Mouse (Mus musculus): ENCODE measurements around the gene Nomo1. TPM values are rescaled to one million over a fixed set of nuclear protein-coding genes. Genes with fewer than 3 reads are reported as not detected.

Nomo1 gene
- total RNA-seq, 1 experiment from 2014 or later = 17.8 TPM

DNA sequence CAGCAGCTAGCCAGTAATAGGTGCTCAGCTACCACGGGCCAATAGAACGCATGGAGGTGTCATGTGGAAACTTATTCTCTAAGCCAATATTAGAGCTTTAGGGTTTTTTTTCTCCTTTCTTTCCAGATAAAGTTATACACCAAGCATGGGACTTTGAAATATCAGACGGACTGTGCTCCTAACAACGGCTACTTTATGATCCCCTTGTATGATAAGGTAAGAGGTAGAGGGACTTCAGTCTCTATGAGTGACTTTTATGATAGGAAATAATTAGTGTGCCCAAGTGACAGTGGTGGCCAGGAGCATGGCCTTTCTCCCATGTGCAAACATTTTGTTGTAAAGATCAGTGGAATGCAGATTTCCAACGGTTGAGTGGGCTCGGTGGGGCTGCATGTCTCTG is 3.9 kb downstream of the Nomo1 start:
- ATAC-seq (replicated peaks; ENCODE audit: insufficient number of reproducible peaks, low FRiP score, low TSS enrichment, poor library complexity, severe bottlenecking) = no peak

DNA sequence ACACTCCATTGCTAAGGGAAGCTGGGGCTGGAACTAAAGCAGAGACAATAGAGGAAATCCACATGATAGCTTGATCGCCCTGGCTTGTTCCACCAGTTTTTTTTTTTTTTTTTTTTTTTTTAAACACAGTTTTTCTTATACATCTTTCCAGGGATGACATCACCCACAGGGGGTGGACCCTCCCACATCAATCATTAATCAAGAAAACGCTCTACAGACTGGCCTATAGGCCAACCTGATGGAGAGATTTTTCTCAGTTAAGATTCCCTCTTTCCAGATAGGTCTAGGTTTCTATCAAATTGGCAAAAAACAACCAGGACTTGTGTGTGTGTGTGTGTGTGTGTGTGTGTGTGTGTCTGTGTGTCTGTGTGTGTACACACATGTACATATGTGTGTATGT is 6.4 kb downstream of the Nomo1 start:
- no peak for ATAC-seq (replicated peaks; ENCODE audit: insufficient number of reproducible peaks, low FRiP score, low TSS enrichment, poor library complexity, severe bottlenecking)

DNA sequence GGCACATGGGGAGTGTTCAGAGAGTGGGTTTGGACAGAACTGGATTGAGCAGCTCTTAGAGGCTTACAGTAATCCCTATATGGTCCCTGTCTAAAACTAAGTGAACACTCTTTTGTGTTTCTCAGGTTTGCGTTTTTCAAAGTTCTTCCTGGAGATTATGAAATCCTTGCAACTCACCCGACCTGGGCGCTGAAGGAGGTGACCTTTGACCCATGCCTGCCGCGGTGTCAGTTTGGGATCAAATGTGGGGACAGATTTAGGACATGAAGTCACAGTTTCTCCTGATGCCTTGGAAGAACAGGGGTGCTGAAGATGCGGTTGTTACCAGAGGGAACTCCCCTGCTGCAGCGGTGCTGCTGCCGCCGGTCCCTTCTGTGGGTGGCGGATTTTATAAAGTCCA is 10.6 kb downstream of the Nomo1 start:
- no peak for ATAC-seq (replicated peaks; ENCODE audit: insufficient number of reproducible peaks, low FRiP score, low TSS enrichment, poor library complexity, severe bottlenecking)

DNA sequence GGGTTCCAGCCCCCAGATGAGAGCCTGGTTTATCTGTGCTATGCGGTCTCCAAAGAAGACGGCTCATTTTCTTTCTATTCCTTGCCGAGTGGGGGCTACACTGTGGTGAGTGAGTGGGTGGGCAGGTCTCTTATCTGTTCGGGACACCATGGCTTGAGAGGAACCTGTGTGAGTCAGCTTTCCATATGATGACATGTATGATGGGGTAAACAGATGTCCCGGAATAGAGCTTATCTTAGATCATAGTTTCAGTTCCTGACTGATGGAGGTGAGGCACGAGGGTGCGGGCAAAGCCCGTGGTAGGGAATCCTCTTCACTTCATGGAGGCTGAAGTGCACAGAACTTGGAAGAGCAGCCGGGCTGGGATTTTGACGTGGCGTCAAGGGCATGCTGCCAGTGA is 12.4 kb downstream of the Nomo1 start:
- no peak for ATAC-seq (replicated peaks; ENCODE audit: insufficient number of reproducible peaks, low FRiP score, low TSS enrichment, poor library complexity, severe bottlenecking)

DNA sequence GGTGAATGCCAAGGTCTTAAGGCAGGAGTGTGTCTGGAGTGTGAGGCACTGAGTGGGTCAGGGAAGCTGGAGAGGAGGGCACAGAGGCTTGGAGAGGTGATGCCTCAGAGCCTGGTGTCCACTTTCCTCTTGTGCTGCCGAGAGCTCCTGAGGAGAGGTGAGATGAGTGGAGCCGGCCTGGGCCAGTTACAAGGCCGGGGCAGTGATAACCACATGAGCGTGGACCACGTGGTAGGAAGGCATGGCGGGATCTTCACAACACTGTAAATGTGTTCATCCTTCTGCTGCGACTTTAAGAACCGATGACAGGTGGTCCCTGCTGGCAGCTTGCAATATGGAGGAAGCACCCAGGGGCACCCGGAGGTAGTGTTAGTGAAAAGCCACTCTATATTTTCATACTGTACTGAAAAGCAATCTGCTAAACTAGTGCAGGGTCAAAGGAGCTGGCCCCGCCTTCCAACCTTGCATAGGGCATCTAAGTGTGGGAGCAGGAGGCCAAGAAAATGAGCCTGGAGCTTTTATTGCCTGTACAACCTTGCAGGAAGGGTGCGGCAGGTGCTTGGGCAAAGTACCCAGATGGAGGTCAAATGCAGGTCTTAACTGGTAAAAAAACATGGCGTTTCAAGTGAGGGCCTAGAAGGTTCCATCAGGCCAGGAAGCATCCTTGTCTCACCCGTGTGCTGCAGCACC is 14.5 kb downstream of the Nomo1 start:
- no peak for ATAC-seq (replicated peaks; ENCODE audit: insufficient number of reproducible peaks, low FRiP score, low TSS enrichment, poor library complexity, severe bottlenecking)

DNA sequence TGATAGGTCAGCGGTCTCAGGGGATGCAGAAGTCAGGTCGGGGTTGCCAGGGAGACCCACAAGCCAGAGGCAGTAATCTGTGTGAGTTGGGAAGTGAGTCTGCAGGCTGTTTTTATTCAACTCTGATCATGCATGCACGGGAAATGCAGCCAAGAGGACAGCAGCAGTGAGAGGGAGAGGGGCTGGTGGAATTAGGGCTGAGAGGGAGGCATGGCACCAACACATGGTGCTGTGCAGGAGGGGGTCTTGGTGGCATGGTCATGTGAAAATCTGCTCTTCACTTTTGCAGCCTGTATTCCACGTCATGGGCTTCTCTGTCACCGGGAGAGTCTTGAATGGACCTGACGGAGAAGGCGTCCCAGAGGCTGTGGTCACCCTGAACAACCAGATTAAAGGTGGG is 16.5 kb downstream of the Nomo1 start:
- ATAC-seq (replicated peaks; ENCODE audit: insufficient number of reproducible peaks, low FRiP score, low TSS enrichment, poor library complexity, severe bottlenecking) = no peak

DNA sequence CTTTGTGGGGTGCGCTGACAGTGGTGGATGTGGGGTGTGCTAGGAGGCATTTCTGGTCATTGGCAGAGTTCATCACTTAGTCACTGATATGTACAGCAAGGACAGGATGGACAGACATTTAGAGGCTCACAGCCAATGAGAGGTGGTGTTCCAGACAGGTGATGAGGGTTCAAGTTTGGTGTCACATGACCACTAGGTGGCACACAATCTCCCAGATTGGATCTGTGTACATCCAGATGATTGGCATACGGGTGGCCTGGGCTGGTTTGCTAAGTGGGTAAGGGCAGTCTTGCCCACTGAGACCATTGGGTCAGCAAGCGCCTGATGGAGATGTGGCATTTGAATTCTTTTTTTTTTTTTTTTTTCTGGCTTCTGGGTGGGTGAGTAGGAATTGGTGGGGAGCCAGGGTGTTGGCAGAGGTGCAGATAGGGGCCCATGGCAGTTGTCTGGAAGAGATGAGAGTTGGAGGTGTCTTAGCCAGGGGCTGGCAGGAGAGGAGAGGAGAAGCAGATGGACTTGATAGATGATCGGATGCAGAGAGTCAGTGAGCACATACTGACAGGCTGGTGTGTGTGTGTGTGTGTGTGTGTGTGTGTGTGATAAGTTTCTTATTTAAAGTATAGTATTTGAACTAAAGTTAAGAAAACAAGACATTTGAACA is 18.8 kb downstream of the Nomo1 start:
- ATAC-seq (replicated peaks; ENCODE audit: insufficient number of reproducible peaks, low FRiP score, low TSS enrichment, poor library complexity, severe bottlenecking) = no peak

DNA sequence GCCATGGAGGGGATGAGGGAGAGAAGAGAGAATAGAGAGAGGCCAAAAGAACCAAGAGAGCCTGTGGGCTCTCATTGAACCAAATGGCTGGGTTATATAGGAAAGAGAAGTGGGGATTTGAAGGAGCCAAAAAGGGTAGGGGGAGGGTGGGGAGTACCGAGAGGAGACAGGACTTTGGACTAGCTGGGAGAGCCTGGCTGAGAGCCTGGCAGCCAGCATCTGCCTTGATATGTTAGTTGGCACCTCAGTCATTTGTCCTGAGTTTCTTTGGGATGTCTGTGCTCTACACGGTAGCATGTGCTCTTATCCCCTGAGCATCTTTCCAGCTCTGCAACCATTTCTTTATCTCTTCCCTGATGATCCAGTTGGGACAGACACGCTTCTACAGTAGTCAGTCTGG is 20.1 kb downstream of the Nomo1 start:
- no peak for ATAC-seq (replicated peaks; ENCODE audit: insufficient number of reproducible peaks, low FRiP score, low TSS enrichment, poor library complexity, severe bottlenecking)

DNA sequence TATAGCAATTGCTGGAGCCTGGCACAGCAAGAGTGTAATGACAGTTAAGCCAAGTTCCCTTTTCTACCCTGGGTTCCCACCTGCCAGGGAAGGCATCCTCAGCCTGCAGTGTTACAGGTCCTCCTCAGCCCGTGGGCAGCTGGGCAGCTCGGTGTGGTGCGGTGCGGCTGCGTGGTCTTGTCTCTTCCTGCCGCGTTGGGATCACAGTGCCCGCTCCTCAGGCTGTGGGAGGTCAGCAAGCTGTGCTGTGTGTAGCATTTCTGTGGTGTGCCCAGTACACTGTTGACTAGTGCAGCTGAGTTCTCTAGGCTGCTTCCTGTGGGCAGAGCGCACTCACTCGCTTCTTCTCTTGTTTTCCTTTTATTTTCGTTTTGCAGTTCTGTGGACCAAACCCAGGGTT is 25.4 kb downstream of the Nomo1 start:
- peak; percentile 47 for ATAC-seq (replicated peaks; ENCODE audit: insufficient number of reproducible peaks, low FRiP score, low TSS enrichment, poor library complexity, severe bottlenecking)

DNA sequence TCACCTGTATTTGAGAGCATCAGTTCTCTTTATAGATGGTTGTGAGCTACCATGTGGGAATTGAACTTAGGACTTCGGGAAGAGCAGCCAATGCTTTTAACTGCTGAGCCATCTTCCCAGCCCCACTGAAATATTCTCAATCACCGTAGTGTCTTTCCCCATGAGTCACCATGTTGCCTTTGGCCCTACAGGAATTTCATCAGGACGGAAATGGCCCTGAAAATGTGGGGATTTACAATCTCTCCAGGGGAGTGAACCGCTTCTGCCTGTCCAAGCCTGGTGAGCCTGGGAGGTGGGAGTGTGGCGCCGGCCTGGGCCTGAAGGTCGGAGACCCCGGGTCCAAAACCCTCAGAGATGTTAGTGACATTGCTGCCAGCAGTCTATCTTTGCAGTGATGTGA is 27.2 kb downstream of the Nomo1 start:
- ATAC-seq (replicated peaks; ENCODE audit: insufficient number of reproducible peaks, low FRiP score, low TSS enrichment, poor library complexity, severe bottlenecking) = no peak

DNA sequence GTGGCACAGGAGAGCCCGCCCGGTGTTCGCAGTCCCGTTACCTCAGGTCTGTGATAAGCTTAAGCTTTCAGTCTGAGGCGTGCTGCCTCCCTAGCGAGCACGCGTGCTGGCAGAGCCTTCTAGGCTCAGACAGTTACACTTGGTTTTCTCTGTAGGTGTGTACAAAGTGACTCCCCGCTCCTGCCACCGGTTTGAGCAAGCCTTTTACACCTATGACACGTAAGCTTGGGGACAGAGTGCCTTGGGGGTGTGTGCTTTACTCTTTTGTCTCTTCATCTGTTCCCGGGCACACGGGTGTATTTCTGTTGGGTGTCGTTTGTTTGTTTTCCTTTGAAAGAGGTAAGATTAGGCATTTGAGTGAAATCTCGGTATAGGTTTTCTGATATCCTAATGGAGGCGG is 28.1 kb downstream of the Nomo1 start:
- ATAC-seq (replicated peaks; ENCODE audit: insufficient number of reproducible peaks, low FRiP score, low TSS enrichment, poor library complexity, severe bottlenecking) = no peak

DNA sequence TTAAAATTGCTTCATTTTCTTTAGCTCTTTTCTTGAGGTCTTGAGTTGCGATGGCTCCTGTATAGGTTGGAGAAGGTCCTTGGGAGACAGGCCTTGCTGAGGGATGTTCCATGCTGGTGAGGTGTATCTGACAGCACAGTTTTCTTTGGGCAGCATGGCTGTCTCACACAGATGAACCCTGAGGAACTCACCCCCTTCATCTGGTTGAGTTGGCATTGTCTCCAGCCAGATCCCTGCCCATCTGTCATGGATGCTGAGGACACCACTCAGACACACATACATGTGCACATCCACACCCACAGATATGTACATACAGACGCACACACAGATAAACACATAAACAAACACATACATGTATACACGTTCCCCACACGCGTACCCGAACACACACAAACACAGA is 29.8 kb downstream of the Nomo1 start:
- ATAC-seq (replicated peaks; ENCODE audit: insufficient number of reproducible peaks, low FRiP score, low TSS enrichment, poor library complexity, severe bottlenecking) = no peak

DNA sequence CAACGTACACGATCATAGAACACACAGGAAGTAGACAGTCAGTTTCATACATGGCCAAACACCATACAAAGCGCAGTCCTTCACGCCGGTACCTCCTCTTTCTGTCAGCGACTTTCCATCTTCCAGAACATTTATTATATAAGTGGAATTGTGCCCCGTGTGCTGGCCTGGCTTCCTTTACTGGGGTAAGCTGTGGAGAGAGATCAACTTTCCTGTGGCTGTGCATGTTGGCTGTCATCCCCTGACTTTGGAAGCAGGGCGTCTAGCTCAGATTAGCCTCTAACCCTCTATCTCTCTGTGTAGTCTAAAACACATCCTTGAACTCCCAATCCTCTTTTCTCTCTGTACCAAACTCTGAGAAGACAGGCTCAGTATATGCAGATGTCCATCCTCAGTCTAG is 35.3 kb downstream of the Nomo1 start:
- ATAC-seq (replicated peaks; ENCODE audit: insufficient number of reproducible peaks, low FRiP score, low TSS enrichment, poor library complexity, severe bottlenecking) = no peak

DNA sequence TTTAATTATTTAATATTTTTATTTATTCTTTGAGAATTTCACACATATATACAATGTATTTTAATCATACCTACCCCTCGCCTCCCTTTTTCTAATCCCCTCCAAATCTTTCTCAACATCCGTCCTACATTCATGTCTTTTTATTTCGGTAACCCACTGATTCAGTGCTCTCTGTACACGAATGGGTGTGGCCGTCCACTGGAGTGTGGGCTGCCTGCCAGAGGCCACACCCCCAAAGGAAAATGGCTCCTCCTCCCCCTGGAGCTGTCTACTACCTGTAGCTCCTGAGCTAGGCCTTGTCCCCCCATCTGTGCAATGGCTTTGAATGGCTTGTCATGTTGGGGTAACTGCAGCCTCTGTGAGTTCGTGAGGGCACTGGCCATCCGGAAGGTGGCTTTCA is 43.3 kb downstream of the Nomo1 start:
- ATAC-seq (replicated peaks; ENCODE audit: insufficient number of reproducible peaks, low FRiP score, low TSS enrichment, poor library complexity, severe bottlenecking) = no peak

DNA sequence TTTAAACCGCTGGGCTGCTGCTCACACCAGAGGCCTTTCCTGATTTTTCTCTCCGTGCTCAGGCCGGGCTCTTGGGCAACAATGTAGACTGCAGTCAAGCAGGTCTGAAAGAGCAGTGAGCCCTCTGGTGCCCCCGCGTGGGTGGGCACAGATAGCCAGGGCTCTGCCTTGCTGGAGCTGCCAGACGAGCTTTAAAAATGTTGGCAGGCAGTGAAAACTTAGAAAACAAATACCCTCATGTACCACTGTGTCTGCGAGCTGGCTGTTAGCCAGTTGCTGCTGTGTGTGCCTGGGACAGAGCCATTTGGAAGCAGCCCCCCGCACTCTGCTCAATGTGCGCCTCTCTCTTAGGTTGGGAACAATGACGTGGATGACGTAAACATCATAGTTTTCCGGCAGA is 44.2 kb downstream of the Nomo1 start:
- no peak for ATAC-seq (replicated peaks; ENCODE audit: insufficient number of reproducible peaks, low FRiP score, low TSS enrichment, poor library complexity, severe bottlenecking)

DNA sequence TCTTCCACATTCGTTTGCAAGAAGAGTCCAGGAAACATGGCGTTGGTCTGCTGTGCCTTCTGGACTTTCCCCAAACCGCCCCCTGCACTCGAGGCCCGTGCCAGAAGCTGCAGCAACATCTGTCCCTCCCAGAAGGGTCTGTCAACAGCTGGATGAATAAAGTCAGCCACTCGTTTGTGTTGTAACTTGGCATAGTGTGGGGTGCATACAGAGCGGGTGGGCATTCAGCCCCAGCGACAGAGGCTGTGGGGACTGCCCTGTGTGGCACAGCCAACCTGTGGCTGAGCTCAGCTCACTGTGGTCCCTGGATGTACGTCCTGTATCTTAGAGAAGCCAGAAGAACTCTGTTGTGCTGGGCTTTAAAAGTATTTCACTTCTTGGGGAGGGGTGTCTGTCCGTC is 50.5 kb downstream of the Nomo1 start:
- no peak for ATAC-seq (replicated peaks; ENCODE audit: insufficient number of reproducible peaks, low FRiP score, low TSS enrichment, poor library complexity, severe bottlenecking)

DNA sequence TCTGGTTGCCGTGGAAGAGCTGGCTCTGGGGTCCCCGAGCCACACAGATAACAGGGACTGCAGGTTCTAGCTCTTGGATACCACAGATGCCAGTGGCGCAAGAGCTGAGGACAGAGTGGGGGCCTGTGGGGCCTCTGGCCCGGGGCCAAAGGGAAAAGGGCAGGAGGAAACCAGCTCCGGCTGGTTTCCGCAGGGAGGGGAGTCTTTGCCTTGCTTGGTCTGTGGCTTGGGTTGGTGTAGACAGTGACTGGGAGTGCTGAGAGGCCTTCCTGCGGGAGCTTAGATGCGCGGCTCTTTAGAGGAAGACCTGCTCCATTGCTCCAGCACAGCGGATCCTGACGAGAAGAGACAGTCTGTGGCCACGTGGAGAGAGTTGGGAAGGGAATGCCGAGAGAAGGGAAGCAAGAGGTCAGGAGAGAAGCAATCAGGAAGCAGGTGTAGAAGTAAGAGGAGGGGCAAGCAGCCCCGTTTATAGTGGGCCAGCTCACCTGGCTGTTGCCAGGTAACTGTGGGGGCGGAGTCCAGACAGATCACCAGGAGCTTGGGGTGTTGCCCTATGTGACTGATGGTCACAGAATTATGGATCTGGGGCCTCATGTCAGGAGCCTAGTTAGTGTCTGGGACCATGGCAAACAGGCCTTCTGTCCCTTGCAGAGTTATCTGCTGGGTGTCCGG is 51.5 kb downstream of the Nomo1 start:
- ATAC-seq (replicated peaks; ENCODE audit: insufficient number of reproducible peaks, low FRiP score, low TSS enrichment, poor library complexity, severe bottlenecking) = no peak

DNA sequence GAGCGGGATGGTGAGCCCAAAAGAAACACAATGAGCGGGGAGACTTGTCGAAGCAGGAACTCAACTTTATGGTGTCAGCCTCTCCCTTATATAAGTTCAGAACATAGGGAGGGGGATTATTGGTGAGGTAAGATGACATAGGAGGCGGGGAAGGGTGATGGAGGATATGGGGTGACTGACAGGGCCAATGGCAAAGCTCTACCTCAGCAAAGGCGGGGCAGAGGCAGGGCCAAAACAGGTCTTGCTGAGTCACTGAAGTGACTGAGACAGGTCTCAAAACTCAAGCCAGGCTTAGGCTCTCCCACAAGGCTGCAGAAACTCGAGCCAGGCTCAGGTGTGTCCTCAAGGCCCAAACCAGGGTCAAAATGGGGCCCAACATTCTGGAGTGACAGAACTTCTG is 52.9 kb downstream of the Nomo1 start:
- ATAC-seq (replicated peaks; ENCODE audit: insufficient number of reproducible peaks, low FRiP score, low TSS enrichment, poor library complexity, severe bottlenecking) = no peak

DNA sequence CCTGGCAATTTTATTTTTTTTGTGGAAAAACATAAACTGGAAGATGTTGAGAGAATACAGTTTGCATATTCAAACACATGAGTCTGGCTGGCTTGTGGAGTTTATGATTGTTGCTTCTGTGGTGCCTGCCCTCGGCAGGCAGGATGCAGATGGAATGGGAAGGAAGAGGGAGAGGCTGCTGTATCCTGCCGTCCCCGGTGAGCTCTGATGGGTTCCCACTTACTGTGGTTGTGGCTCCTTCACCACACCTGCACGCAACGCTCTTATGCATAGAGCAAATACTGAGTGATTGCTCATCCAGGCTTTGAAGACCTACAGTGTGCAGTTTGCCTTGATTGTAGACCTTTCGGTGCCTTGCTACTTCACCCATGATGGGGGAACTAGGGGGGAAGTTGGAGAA is 54.7 kb downstream of the Nomo1 start:
- ATAC-seq (replicated peaks; ENCODE audit: insufficient number of reproducible peaks, low FRiP score, low TSS enrichment, poor library complexity, severe bottlenecking) = no peak

DNA sequence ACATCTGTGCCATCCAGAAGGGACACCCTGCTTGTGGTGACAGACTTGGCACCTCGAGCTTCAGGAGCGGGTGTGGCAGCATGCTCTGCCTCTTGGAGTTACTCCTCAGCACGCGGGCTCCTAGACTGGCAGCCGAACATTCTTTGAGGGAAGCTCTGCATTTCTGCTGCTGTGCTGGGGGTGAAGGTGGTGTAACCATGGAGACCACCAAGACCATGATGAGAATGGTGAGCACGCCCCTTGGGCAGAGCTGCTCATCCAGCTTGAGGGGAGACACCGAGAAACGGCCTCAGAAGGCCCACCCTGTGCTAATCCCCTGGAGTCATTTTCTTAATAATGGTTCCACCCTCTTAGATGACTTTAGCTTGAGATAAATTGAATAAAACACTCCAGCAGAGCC is 59.3 kb downstream of the Nomo1 start:
- no peak for ATAC-seq (replicated peaks; ENCODE audit: insufficient number of reproducible peaks, low FRiP score, low TSS enrichment, poor library complexity, severe bottlenecking)

All from monocyte, adult 5-6 weeks (primary cell).